Mouse (Mus musculus) adipocyte (in vitro differentiated cells): ENCODE measurements around the gene Olfr1344.
"Not testable (repeated sequence)": the region's sequence is repeated elsewhere in the genome, so short reads cannot be mapped to it uniquely, and the experiment has no call there.

Source experiments
- DNase-seq: peaks from one replicate; pipeline ENCODE4 v3.0.0-alpha.2; 2016; ENCODE audit warnings: low spot score

Olfr1344 gene

DNA sequence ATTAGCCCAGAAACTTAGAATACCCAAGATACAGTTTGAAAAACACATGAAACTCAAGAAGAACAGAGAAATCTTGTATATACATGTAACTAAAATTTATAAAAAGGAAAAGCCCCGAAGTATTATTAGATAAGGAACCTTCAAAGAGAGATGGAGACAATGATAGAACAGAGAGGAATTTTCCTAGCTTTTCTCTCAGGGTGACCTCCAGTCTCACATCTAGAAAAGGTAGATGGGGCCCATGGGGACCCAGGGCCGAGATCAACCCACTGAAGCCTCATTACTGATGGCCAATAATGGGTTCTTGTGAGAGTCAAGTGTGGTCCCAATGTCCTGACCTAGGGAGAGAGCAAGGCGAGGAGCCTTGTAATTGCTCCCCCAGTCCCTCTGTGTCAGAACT lies at the start of gene Olfr1344:
TSS of gene Olfr1344 (plus strand) at position 301 of the 400 bp plus-strand sequence.
- no peak for DNase-seq

GRCm38 (mm10) chr7:6388971-6389370 lies 49.5 kb upstream of the Olfr1344 start:
- no peak for DNase-seq

- no peak for DNase-seq
Observed at GRCm38 (mm10) chr7:6389449-6389848, 49.0 kb upstream of the Olfr1344 start.

- peak; percentile 23 for DNase-seq
Observed at GRCm38 (mm10) chr7:6397996-6398975, 40.2 kb upstream of the Olfr1344 start, which contains the start of gene Smim17. Gene Smim17, plus strand, starts transcription at chr7:6398715.

GRCm38 (mm10) chr7:6410043-6410442 lies 28.4 kb upstream of the Olfr1344 start, which contains the start of gene Gm20715:
Gene Gm20715, plus strand, starts transcription at chr7:6410277.
- DNase-seq, result peak; percentile 97

DNA sequence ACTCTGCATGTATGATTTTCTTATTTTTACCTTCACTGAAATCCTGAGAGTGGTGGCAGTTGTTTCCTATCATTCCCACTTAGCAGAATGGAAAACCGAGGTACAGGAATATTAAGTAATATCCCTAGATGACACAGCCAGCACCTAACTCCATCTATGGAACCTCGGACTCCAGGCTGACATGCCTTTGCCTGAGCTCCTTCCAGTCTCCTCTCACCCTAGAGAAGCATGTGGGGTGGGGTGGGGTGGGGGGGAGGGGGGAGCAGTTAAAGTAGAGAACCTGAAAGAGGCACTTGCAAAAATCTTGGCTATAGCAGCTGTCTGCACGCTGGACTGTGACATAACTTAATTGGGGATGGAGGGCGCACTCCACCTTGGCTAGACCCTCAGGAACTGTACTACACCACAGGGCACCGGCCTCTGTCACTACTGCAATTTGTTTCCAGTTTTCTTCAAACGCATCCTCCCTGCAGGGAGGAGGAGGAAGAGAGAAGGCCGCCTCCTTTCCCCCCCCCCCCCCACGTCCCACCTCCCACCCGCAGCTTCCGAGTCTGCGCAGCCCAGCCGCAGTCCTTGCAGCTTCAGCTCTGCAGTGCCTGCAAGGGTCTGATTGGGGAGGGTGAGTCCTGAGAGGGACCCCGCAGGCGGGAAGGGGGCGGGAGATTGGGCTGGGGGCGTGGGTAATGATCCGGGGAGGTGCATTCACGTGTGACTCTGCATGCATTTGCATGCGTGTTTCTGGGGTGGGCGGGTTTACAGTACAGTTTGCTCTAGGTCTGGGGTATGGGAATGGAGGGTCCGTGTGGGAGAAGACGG lies 23.7 kb upstream of the Olfr1344 start:
- no peak for DNase-seq

DNA sequence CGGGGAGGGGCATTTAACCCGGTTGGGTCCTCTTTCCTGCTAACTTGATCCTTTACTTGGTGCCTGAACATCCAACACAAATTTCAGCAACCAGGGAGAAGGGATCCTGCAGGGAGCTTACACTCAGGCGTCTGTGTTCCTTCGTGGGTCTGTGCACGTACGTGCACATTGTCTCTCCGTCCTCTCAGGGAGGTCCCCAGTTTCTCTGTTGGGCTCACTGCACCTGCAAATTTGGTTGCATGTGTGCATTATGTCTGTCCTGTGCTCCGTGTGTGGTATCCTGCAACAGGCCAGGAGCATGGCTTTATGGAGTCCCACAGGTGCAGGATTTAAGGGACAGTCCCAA lies 23.1 kb upstream of the Olfr1344 start:
- DNase-seq, result no peak

DNA sequence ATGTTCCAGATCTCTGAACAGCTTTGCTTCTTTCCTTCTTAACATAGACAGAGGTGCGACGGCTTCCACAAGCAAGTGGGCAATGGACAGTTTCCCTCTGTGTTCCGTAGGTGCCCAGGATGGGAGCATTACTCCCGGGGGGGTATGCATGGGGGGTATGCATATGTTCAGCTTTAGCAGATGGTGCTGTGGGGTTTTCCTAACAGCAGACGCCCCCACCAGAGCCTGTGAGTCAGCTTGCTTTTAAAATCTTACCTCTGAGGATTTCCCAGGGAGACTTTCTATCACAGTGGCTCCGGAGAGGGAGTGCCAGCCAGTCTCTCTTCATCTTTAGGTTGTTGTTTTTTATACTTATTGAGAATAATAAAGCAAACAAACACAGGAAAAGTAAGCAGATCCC lies 18.6 kb upstream of the Olfr1344 start:
- DNase-seq, result no peak

GRCm38 (mm10) chr7:6429381-6429780 lies 9.1 kb upstream of the Olfr1344 start:
- no peak for DNase-seq

GRCm38 (mm10) chr7:6430342-6430741 lies 8.1 kb upstream of the Olfr1344 start:
- peak; percentile 3 for DNase-seq

DNA sequence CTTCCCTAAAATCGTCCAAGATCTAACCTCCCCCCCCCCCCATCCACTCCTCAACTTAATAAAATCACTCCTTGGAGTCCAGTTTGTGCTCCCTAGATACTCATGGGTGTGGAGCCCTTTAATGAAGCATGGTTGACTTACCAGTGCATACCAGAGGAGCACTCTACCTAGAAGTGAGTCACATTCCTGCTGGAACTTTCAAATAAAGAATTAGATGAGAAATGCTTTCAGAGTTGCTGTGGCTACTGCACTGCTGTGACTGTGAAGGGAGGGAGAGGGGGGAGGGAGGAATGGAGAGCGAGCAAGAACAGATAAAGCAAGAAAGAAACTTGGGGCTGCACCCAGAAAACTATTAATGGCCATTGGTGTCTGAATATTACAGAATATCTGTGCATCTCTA lies 2.7 kb downstream of the Olfr1344 start:
- DNase-seq, result no peak

- no peak for DNase-seq
Observed at GRCm38 (mm10) chr7:6447771-6448170, 9.3 kb downstream of the Olfr1344 start.

DNA sequence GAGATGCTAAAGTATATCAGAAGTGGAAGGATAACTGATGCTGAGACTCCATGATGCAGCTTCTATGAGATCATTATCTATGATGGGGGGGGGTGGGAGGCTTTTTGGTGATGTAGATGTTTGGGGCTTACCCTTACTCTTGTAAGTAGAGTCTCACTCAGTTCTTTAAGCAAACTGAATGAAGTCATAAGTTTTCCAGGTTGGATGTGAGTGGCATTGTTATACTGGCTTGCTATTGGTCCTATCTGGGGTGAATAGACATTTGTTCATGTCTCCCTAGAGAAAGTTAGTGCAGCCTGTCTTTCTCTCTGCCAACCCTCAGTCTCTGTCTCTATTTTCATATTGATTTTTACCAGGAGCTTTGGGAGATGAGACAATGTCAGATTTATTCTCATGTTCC lies 17.4 kb downstream of the Olfr1344 start, which contains the start of gene Olfr1336:
TSS of gene Olfr1336 (plus strand) at position 301 of the 400 bp plus-strand sequence.
- no peak for DNase-seq

GRCm38 (mm10) chr7:6456399-6456798 lies 17.9 kb downstream of the Olfr1344 start:
- peak; percentile 7 for DNase-seq

DNA sequence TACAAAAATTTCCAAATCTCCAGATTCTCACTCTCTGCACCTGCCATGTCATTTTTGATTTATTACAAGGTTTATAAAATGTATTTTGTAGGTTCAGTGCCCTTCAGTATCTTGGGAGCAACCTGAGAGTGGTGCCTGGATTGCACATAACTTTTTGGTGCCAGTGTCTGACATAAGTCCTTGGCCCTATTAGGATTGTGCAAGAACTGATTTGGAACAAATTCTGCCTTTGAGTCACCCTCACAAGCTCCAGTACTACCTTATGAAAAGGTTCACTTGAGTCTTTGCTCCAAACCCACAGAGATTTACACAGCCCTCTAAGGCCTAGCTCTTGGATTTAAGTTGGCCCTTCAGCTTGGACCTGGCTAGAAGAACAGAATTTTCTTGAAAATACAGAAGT lies 28.5 kb downstream of the Olfr1344 start, which contains the start of gene Olfr1346:
TSS of gene Olfr1346 (plus strand) at position 151 of the 400 bp plus-strand sequence.
- DNase-seq, result no peak

DNA sequence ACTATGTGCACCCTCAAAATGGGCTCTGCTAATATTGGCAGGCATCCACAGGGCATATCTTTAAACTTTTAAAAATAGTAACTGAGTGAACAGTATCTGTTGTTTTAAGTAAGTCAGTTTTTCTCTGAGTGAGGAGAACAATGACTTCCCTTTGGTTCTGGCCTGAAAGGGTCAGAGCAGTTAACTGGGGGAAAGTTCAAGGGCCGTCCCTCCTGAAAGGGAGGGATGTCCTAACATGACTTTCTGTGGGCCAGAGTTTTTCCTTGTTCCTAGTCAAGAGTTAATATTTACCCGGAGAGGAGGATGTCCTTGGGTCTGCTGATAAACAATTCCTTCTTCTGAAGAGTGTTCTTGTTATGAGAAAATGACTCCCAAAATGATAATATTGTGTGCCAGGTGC lies 39.1 kb downstream of the Olfr1344 start:
- DNase-seq, result not testable (repeated sequence)

DNA sequence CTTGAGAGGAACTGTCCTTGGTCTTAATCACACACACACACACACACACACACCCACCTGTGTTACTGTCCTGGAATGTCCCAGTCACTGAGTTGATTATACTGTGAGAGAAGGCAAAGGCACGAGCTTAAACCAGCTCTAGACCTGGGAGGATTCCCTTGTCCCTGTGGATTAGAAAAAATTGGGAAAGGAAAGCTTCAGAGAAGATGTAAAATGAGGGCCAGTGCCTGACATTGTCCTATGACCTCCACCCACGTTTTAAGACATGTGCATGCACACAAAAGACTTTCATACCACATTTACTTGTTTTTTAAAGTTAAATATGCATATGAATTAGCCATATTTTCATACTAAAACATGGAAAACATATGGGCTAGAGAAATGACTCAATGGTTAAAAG lies 48.4 kb downstream of the Olfr1344 start, which contains the start of gene Olfr5:
TSS of gene Olfr5 (minus strand) at position 101 of the 400 bp plus-strand sequence.
- no peak for DNase-seq
